Mouse (Mus musculus) neural tube, embryonic 14.5 days (tissue): ENCODE measurements at regions not wholly inside any gene's neighbourhood (a gene's known extent, or its start where the extent isn't known, plus 50 kb on each side); places are given as distances from the start of the nearest gene placed in this dataset.

Experiments used
- ATAC-seq: fragments of 200-750 bp; cut with Nextera tagmentation; 2 replicates; pipeline ENCODE4 v1.8.0; 2017; ENCODE audit warnings: low read depth, mild to moderate bottlenecking, moderate TSS enrichment, moderate library complexity
- H3K27ac ChIP-seq: fragments of 300-500 bp; sonication (generic); 2 replicates; pipeline ENCODE4 v1.5.1; 2014; ENCODE audit warnings: low read depth, mild to moderate bottlenecking, control low read depth, low read length, moderate library complexity, mixed read lengths
- H3K27me3 ChIP-seq: fragments of 300-500 bp; sonication (generic); 2 replicates; pipeline ENCODE4 v1.6.1; 2014; ENCODE audit warnings: low read length; ENCODE audit not compliant: control insufficient read depth, insufficient read depth
- H3K36me3 ChIP-seq: fragments of 300-500 bp; sonication (generic); 2 replicates; pipeline ENCODE4 v1.6.1; 2014; ENCODE audit warnings: low read length, mixed read lengths; ENCODE audit not compliant: control insufficient read depth, insufficient read depth
- H3K4me1 ChIP-seq: fragments of 300-500 bp; sonication (generic); 2 replicates; pipeline ENCODE4 v1.6.1; 2014; ENCODE audit warnings: low read length; ENCODE audit not compliant: control insufficient read depth, insufficient read depth
- H3K4me2 ChIP-seq: fragments of 300-500 bp; sonication (generic); 2 replicates; pipeline ENCODE4 v1.6.1; 2014; ENCODE audit warnings: mild to moderate bottlenecking, low read depth, low read length, control low read depth
- H3K4me3 ChIP-seq: fragments of 300-500 bp; sonication (generic); 2 replicates; pipeline ENCODE4 v1.5.1; 2014; ENCODE audit warnings: low read depth, low read length, control low read depth, mixed read lengths
- H3K9ac ChIP-seq: fragments of 300-500 bp; sonication (generic); replicated peaks from 2 replicates; pipeline ENCODE4 v1.6.1; 2014; ENCODE audit warnings: low read depth, mild to moderate bottlenecking, control low read depth, low read length, mixed read lengths
- H3K9me3 ChIP-seq: fragments of 300-500 bp; sonication (generic); 2 replicates; pipeline ENCODE4 v1.6.1; 2016; ENCODE audit warnings: low read length; ENCODE audit not compliant: control insufficient read depth
- WGBS: fragments of 180-500 bp; shearing (Covaris S2); extraction: QIAGEN DNeasy Blood & Tissue Kit; methylation state at CpG from one replicate; pipeline ENCODE4 v1.1.7; 2014; 5-methylcytosine and 5-hydroxymethylcytosine counted together

- WGBS = 89% methylated on average over 5 of the region's 5 CpGs
- Histone ChIP-seq H3K4me1 (no peaks in the 10 kb centered on the region), H3K9ac (no peak overlapping the region), H3K27ac (no peak overlapping the region), H3K9me3 (no peaks in the 10 kb centered on the region), H3K4me2 (no peak overlapping the region), H3K36me3 (no peaks in the 10 kb centered on the region), H3K4me3 (no peak overlapping the region), H3K27me3 (no peaks in the 10 kb centered on the region)
- no peak for ATAC-seq
Observed at GRCm38 (mm10) chr8:78162763-78163508, 50.2 kb upstream of the Ttc29 start.
